Mouse (Mus musculus): ENCODE measurements around the gene Gm28038. TPM values are rescaled to one million over a fixed set of nuclear protein-coding genes. Genes with fewer than 3 reads are reported as not detected.

Gene Gm28038
- total RNA-seq, 1 experiment = not detected

- Histone ChIP-seq H3K27ac (ENCODE audit: insufficient read depth, low read depth, low read length, poor library complexity, severe bottlenecking) (no peak overlapping the region), H3K9me3 (ENCODE audit: control insufficient read depth, insufficient read depth, low read depth, low read length) (no peaks in the 10 kb centered on the region), H3K4me3 (ENCODE audit: insufficient read depth in 1 of 2, low read depth in 1 of 2, low read length in 2 of 2, poor library complexity in 1 of 2, severe bottlenecking in 1 of 2) (no peak overlapping the region), H3K36me3 (ENCODE audit: control insufficient read depth, insufficient read depth, low read length, poor library complexity, severe bottlenecking) (peaks cover 84% of the 10 kb centered on the region), H3K4me1 (ENCODE audit: control insufficient read depth in 2 of 2, insufficient read depth in 2 of 2, low read length in 2 of 2, poor library complexity in 1 of 2) (no peaks in the 10 kb centered on the region), H3K9ac (ENCODE audit: insufficient read depth, low read depth, low read length, poor library complexity, severe bottlenecking) (no peak overlapping the region)
- TF ChIP-seq ZC3H11A (IDR thresholded peaks at IDR 0.05; ENCODE audit: borderline replicate concordance, low read depth, low read length) (no peak), MAFK (IDR thresholded peaks at IDR 0.05; ENCODE audit: insufficient read depth, low read depth, low read length) (no peak), ZNF384 (IDR thresholded peaks at IDR 0.05; ENCODE audit: low read depth, low read length) (no peak), CHD2 (IDR thresholded peaks at IDR 0.05; ENCODE audit: low read depth, low read length) (no peak), HCFC1 (IDR thresholded peaks at IDR 0.05; ENCODE audit: borderline replicate concordance, insufficient read depth, low read length) (no peak)
- in situ Hi-C loops (cut with MboI; ENCODE audit: low sequenced_read_pairs in 2 of 2, unreplicated experiment in 2 of 2) = no loop called here
- DNase-seq (ENCODE audit: low read depth, low spot score) = no peak
Observed at GRCm38 (mm10) chr2:30343601-30344137, 62.8 kb downstream of the Gm28038 start.

GRCm38 (mm10) chr2:30345971-30346676 lies 65.3 kb downstream of the Gm28038 start:
- Histone ChIP-seq H3K36me3 (ENCODE audit: control insufficient read depth, insufficient read depth, low read length, poor library complexity, severe bottlenecking) (peaks cover 72% of the 10 kb centered on the region), H3K4me1 (ENCODE audit: control insufficient read depth in 2 of 2, insufficient read depth in 2 of 2, low read length in 2 of 2, poor library complexity in 1 of 2) (no peaks in the 10 kb centered on the region; a peak in 1 of 4 replicates), H3K4me3 (ENCODE audit: insufficient read depth in 1 of 2, low read depth in 1 of 2, low read length in 2 of 2, poor library complexity in 1 of 2, severe bottlenecking in 1 of 2) (no peak overlapping the region), H3K9ac (ENCODE audit: insufficient read depth, low read depth, low read length, poor library complexity, severe bottlenecking) (no peak overlapping the region), H3K27ac (ENCODE audit: insufficient read depth, low read depth, low read length, poor library complexity, severe bottlenecking) (no peak overlapping the region), H3K9me3 (ENCODE audit: control insufficient read depth, insufficient read depth, low read depth, low read length) (no peaks in the 10 kb centered on the region)
- TF ChIP-seq ZNF384 (IDR thresholded peaks at IDR 0.05; ENCODE audit: low read depth, low read length) (no peak), CHD2 (IDR thresholded peaks at IDR 0.05; ENCODE audit: low read depth, low read length) (no peak), HCFC1 (IDR thresholded peaks at IDR 0.05; ENCODE audit: borderline replicate concordance, insufficient read depth, low read length) (no peak), MAFK (IDR thresholded peaks at IDR 0.05; ENCODE audit: insufficient read depth, low read depth, low read length) (no peak), ZC3H11A (IDR thresholded peaks at IDR 0.05; ENCODE audit: borderline replicate concordance, low read depth, low read length) (no peak)
- DNase-seq (ENCODE audit: low read depth, low spot score) = no peak
- in situ Hi-C loops (cut with MboI; ENCODE audit: low sequenced_read_pairs in 2 of 2, unreplicated experiment in 2 of 2) = no loop called here

- Histone ChIP-seq H3K36me3 (ENCODE audit: control insufficient read depth, insufficient read depth, low read length, poor library complexity, severe bottlenecking) (peaks cover 47% of the 10 kb centered on the region), H3K4me1 (ENCODE audit: control insufficient read depth in 2 of 2, insufficient read depth in 2 of 2, low read length in 2 of 2, poor library complexity in 1 of 2) (no peaks in the 10 kb centered on the region; a peak in 1 of 4 replicates), H3K9me3 (ENCODE audit: control insufficient read depth, insufficient read depth, low read depth, low read length) (no peaks in the 10 kb centered on the region), H3K27ac (ENCODE audit: insufficient read depth, low read depth, low read length, poor library complexity, severe bottlenecking) (no peak overlapping the region), H3K9ac (ENCODE audit: insufficient read depth, low read depth, low read length, poor library complexity, severe bottlenecking) (no peak overlapping the region), H3K4me3 (ENCODE audit: insufficient read depth in 1 of 2, low read depth in 1 of 2, low read length in 2 of 2, poor library complexity in 1 of 2, severe bottlenecking in 1 of 2) (no peak overlapping the region)
- TF ChIP-seq CHD2 (IDR thresholded peaks at IDR 0.05; ENCODE audit: low read depth, low read length) (no peak), MAFK (IDR thresholded peaks at IDR 0.05; ENCODE audit: insufficient read depth, low read depth, low read length) (no peak), HCFC1 (IDR thresholded peaks at IDR 0.05; ENCODE audit: borderline replicate concordance, insufficient read depth, low read length) (no peak), ZNF384 (IDR thresholded peaks at IDR 0.05; ENCODE audit: low read depth, low read length) (no peak), ZC3H11A (IDR thresholded peaks at IDR 0.05; ENCODE audit: borderline replicate concordance, low read depth, low read length) (no peak)
- DNase-seq (ENCODE audit: low read depth, low spot score) = no peak
- in situ Hi-C loops (cut with MboI; ENCODE audit: low sequenced_read_pairs in 2 of 2, unreplicated experiment in 2 of 2) = no loop called here
Observed at GRCm38 (mm10) chr2:30349196-30349595, 68.4 kb downstream of the Gm28038 start.

Other genes with a start within 250 kb of the Gm28038 start
- gene Wdr34, start 232.2 kb upstream of the Gm28038 start, total RNA-seq (2012; rRNA removed) = 22.6 and 35.2 TPM in 2 replicates
- 695 and 901 TPM in 2 replicates for gene Set, start 223.7 kb upstream of the Gm28038 start, total RNA-seq (2012; rRNA removed)
- gene Pkn3, start 203.4 kb upstream of the Gm28038 start, total RNA-seq (2012; rRNA removed) = 19.1 and 24.3 TPM in 2 replicates
- 133 and 202 TPM in 2 replicates for gene Zdhhc12, start 187.4 kb upstream of the Gm28038 start, total RNA-seq (2012; rRNA removed)
- gene Zer1, start 156.5 kb upstream of the Gm28038 start, total RNA-seq (2012; rRNA removed) = 11.4 and 16.2 TPM in 2 replicates
- gene Tbc1d13, start 147.3 kb upstream of the Gm28038 start, total RNA-seq (2012; rRNA removed) = 62.4 and 65.9 TPM in 2 replicates
- 18.9 and 19.0 TPM in 2 replicates for gene Endog, start 109.5 kb upstream of the Gm28038 start, total RNA-seq (2012; rRNA removed)
- gene Spout1, start 102.6 kb upstream of the Gm28038 start, total RNA-seq (2012; rRNA removed) = 46.5 and 66.9 TPM in 2 replicates
- gene Kyat1, start 75.2 kb upstream of the Gm28038 start, total RNA-seq (2012; rRNA removed) = 5.2 and 7.7 TPM in 2 replicates
- gene Lrrc8a, start 43.3 kb upstream of the Gm28038 start, total RNA-seq (2012; rRNA removed) = 26.6 and 35.1 TPM in 2 replicates
- gene Gm28035, start 40.5 kb upstream of the Gm28038 start, total RNA-seq (2012; rRNA removed) = 0.76 and 1.4 TPM in 2 replicates
- 2.7 and 5.5 TPM in 2 replicates for gene Phyhd1, start 14.8 kb upstream of the Gm28038 start, total RNA-seq (2012; rRNA removed)
- gene Dolk, start 5.3 kb downstream of the Gm28038 start, total RNA-seq (2012; rRNA removed) = 25.2 and 31.6 TPM in 2 replicates
- gene Nup188, start 5.4 kb downstream of the Gm28038 start, total RNA-seq (2012; rRNA removed) = 84.5 and 115 TPM in 2 replicates
- 64.8 and 90.3 TPM in 2 replicates for gene Sh3glb2, start 78.3 kb downstream of the Gm28038 start, total RNA-seq (2012; rRNA removed)
- gene Miga2, start 83.2 kb downstream of the Gm28038 start, total RNA-seq (2012; rRNA removed) = 46.0 and 57.4 TPM in 2 replicates
- 55.6 and 87.0 TPM in 2 replicates for gene Dolpp1, start 111.2 kb downstream of the Gm28038 start, total RNA-seq (2012; rRNA removed)
- 5.3 and 5.8 TPM in 2 replicates for gene Crat, start 134.8 kb downstream of the Gm28038 start, total RNA-seq (2012; rRNA removed)
- 97.9 and 103 TPM in 2 replicates for gene Ptpa, start 135.0 kb downstream of the Gm28038 start, total RNA-seq (2012; rRNA removed)
- gene Ier5l, start 193.2 kb downstream of the Gm28038 start, total RNA-seq (2012; rRNA removed) = 13.3 and 17.7 TPM in 2 replicates

Measured in ES-E14 (cell line).